Mouse (Mus musculus): ENCODE results near the gene Lce1j.

DNA sequence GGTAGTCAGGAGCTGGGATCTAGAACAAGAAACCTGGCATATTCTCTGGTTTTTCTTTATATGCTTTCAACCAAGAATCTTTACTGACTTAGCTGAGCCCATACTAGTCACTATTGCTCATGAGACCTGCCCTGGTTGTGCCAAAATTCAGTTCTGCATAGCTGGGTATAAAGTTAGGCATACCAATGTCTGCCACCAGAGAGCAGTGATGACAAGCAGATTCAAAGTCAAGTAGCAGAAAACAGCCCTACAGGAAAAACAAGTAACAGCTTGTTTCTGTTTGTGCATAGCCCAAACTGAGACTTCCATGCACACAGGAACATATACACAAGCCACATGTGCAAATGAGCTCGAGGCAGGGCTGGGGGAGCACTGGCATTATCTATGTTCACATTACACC lies 35.5 kb upstream of the Lce1j start:
- TF ChIP-seq POLR2A (IDR thresholded peaks at IDR 0.05; ENCODE audit: insufficient read length, low read depth): no peak
- TF ChIP-seq POLR2AphosphoS2 (IDR thresholded peaks at IDR 0.05; ENCODE audit: insufficient read length, low read depth): no peak
- no peak for TF ChIP-seq CEBPB (IDR thresholded peaks at IDR 0.05; ENCODE audit: insufficient read depth, poor library complexity, severe bottlenecking)
- no peak for TF ChIP-seq USF1 (IDR thresholded peaks at IDR 0.05; ENCODE audit: low read depth)
- no peak for TF ChIP-seq E2F4 (IDR thresholded peaks at IDR 0.05; ENCODE audit: insufficient read depth)
- no peak for TF ChIP-seq MAX (IDR thresholded peaks at IDR 0.05; ENCODE audit: low read depth)
- no peak for TF ChIP-seq MYOD1 (IDR thresholded peaks at IDR 0.05; ENCODE audit: control insufficient read depth in 1 of 3, insufficient read length in 2 of 3, low read depth in 2 of 3)
- TF ChIP-seq TCF3 (IDR thresholded peaks at IDR 0.05; ENCODE audit: insufficient read length, low read depth): no peak
- no peak for TF ChIP-seq MYOG (IDR thresholded peaks at IDR 0.05; ENCODE audit: control insufficient read depth in 1 of 3, insufficient read depth in 1 of 3, insufficient read length in 2 of 3, low read depth in 2 of 3)
- TF ChIP-seq TCF12 (IDR thresholded peaks at IDR 0.05; ENCODE audit: insufficient read depth, poor library complexity, severe bottlenecking): no peak
- TF ChIP-seq SRF (IDR thresholded peaks at IDR 0.05; ENCODE audit: control insufficient read depth, insufficient read length, low read depth): no peak

Measured in myocyte (in vitro differentiated cells).